ENCODE assay signal across 15 mouse cellular contexts in genomic region chr2:74435184-74435911, GRCm38 (mm10).
DNase-seq lines count a peak whose midpoint lies in the region; ATAC-seq and TF ChIP-seq lines count a peak whose summit lies in the region.
"Had no signal": no experiment of that assay in that cellular context is flagged by ENCODE, and none has a peak within 500 bp of the region (broad histone marks: within the 10 kb centered on the region; RNA-seq: fewer than 3 reads in every experiment).

No protein-coding gene starts in this region.

- H3K4me1 ChIP-seq in heart, postnatal 0 days (ENCODE audit: control insufficient read depth, insufficient read depth), result no peaks in the 10 kb centered on the region
- H3K4me1 ChIP-seq in stomach, embryonic 14.5 days (ENCODE audit: control insufficient read depth, insufficient read depth, low read length), result 0 out of 2 replicates have a peak, but pooled peaks cover 4% of the 10 kb centered on the region
- H3K4me1 ChIP-seq in stomach, postnatal 0 days (replicated peaks; ENCODE audit: control insufficient read depth, insufficient read depth), result no peaks in the 10 kb centered on the region
- H3K4me1 ChIP-seq in forebrain, postnatal 0 days (ENCODE audit: insufficient read depth), result no peaks in the 10 kb centered on the region
- H3K4me1 ChIP-seq: forebrain, embryonic 15.5 days; midbrain, embryonic 12.5 days; neural tube, embryonic 15.5 days had no signal

- no peaks in the 10 kb centered on the region for H3K27me3 ChIP-seq in heart, postnatal 0 days (ENCODE audit: control insufficient read depth, insufficient read depth, low read length)
- no peaks in the 10 kb centered on the region for H3K27me3 ChIP-seq in stomach, embryonic 14.5 days (ENCODE audit: control insufficient read depth, insufficient read depth, low read length)
- no peaks in the 10 kb centered on the region for H3K27me3 ChIP-seq in stomach, postnatal 0 days (ENCODE audit: control insufficient read depth, insufficient read depth, low read length)
- no peaks in the 10 kb centered on the region for H3K27me3 ChIP-seq in forebrain, postnatal 0 days (ENCODE audit: insufficient read depth, low read length)
- H3K27me3 ChIP-seq: forebrain, embryonic 15.5 days; neural tube, embryonic 15.5 days had no signal

- H3K9me3 ChIP-seq in heart, postnatal 0 days (replicated peaks; ENCODE audit: control insufficient read depth, low read length), result no peaks in the 10 kb centered on the region
- no peaks in the 10 kb centered on the region for H3K9me3 ChIP-seq in stomach, embryonic 14.5 days (ENCODE audit: control insufficient read depth, low read depth, low read length)
- no peaks in the 10 kb centered on the region for H3K9me3 ChIP-seq in stomach, postnatal 0 days (ENCODE audit: control insufficient read depth, low read length)
- peaks cover 9% of the 10 kb centered on the region; the same call in 1 of the 2 replicates for H3K9me3 ChIP-seq in forebrain, postnatal 0 days (ENCODE audit: low read length)
- H3K9me3 ChIP-seq: forebrain, embryonic 15.5 days had no signal

- H3K4me2 ChIP-seq in heart, postnatal 0 days (ENCODE audit: low read depth, low read length), result no peak overlapping the region
- no peak overlapping the region for H3K4me2 ChIP-seq in stomach, embryonic 14.5 days (replicated peaks; ENCODE audit: low read depth, low read length)
- H3K4me2 ChIP-seq in stomach, postnatal 0 days (replicated peaks; ENCODE audit: low read depth), result no peak overlapping the region
- no peak overlapping the region for H3K4me2 ChIP-seq in forebrain, postnatal 0 days (ENCODE audit: low read depth)
- H3K4me2 ChIP-seq: forebrain, embryonic 15.5 days; midbrain, embryonic 12.5 days; neural tube, embryonic 15.5 days had no signal

- ATAC-seq in heart, postnatal 0 days (ENCODE audit: insufficient read depth, low read depth), result no peak
- no peak for ATAC-seq in stomach, embryonic 14.5 days (ENCODE audit: insufficient number of reproducible peaks, insufficient read depth, low FRiP score, low read depth)
- ATAC-seq in stomach, postnatal 0 days (ENCODE audit: low FRiP score, low TSS enrichment), result no peak
- no peak for ATAC-seq in forebrain, postnatal 0 days
- ATAC-seq: forebrain, embryonic 15.5 days; hindbrain, postnatal 0 days had no signal

- no peak for TF ChIP-seq CTCF in heart, postnatal 0 days (IDR thresholded peaks at IDR 0.05; ENCODE audit: low read depth)
- TF ChIP-seq CTCF in stomach, postnatal 0 days (IDR thresholded peaks at IDR 0.05; ENCODE audit: low read depth), result no peak
- TF ChIP-seq CTCF in forebrain, postnatal 0 days (IDR thresholded peaks at IDR 0.05; ENCODE audit: low read depth), result no peak

- H3K9ac ChIP-seq in heart, postnatal 0 days (replicated peaks; ENCODE audit: low read depth, low read length), result no peak overlapping the region
- H3K9ac ChIP-seq in stomach, embryonic 14.5 days (replicated peaks; ENCODE audit: low read depth, low read length), result no peak overlapping the region
- no peak overlapping the region for H3K9ac ChIP-seq in stomach, postnatal 0 days (ENCODE audit: low read length)
- no peak overlapping the region for H3K9ac ChIP-seq in forebrain, postnatal 0 days
- H3K9ac ChIP-seq: forebrain, embryonic 15.5 days; midbrain, embryonic 12.5 days; neural tube, embryonic 15.5 days had no signal

- no peak overlapping the region for H3K27ac ChIP-seq in heart, postnatal 0 days (ENCODE audit: low read depth)
- H3K27ac ChIP-seq in stomach, embryonic 14.5 days (ENCODE audit: low read length), result peak overlapping the region; percentile 53; the same call in 1 of the 2 replicates
- no peak overlapping the region for H3K27ac ChIP-seq in stomach, postnatal 0 days (replicated peaks)
- H3K27ac ChIP-seq in forebrain, postnatal 0 days (ENCODE audit: low read depth, low read length), result no peak overlapping the region
- H3K27ac ChIP-seq: forebrain, embryonic 15.5 days; hindbrain, postnatal 0 days; macrophage; midbrain, embryonic 12.5 days; neural tube, embryonic 15.5 days had no signal

- no peaks in the 10 kb centered on the region for H3K36me3 ChIP-seq in heart, postnatal 0 days (replicated peaks; ENCODE audit: control insufficient read depth, insufficient read depth, low read length)
- no peaks in the 10 kb centered on the region for H3K36me3 ChIP-seq in stomach, embryonic 14.5 days (ENCODE audit: control insufficient read depth, insufficient read depth, low read length)
- no peaks in the 10 kb centered on the region for H3K36me3 ChIP-seq in stomach, postnatal 0 days (ENCODE audit: control insufficient read depth, insufficient read depth, low read length)
- H3K36me3 ChIP-seq in forebrain, postnatal 0 days (ENCODE audit: insufficient read depth), result no peaks in the 10 kb centered on the region
- H3K36me3 ChIP-seq: forebrain, embryonic 15.5 days; midbrain, embryonic 12.5 days; neural tube, embryonic 15.5 days had no signal

- no peak overlapping the region for H3K4me3 ChIP-seq in heart, postnatal 0 days (ENCODE audit: low read depth, low read length)
- no peak overlapping the region for H3K4me3 ChIP-seq in stomach, embryonic 14.5 days (ENCODE audit: low read depth, low read length)
- no peak overlapping the region for H3K4me3 ChIP-seq in stomach, postnatal 0 days (ENCODE audit: low read depth, low read length)
- H3K4me3 ChIP-seq in forebrain, postnatal 0 days (ENCODE audit: low read depth, low read length), result no peak overlapping the region
- H3K4me3 ChIP-seq: erythroblast, embryonic 14.5 days; forebrain, embryonic 15.5 days; midbrain, embryonic 12.5 days; neural tube, embryonic 15.5 days had no signal

- DNase-seq in heart, postnatal 0 days (ENCODE audit: low spot score), result peak; percentile 10
- no peak for DNase-seq in heart, postnatal 4 days
- DNase-seq in stomach, postnatal 0 days (ENCODE audit: low spot score), result no peak
- DNase-seq in kidney, postnatal 14 days, result peak; percentile 23
- no peak for DNase-seq in forebrain, postnatal 0 days
- no peak for DNase-seq in right cerebral cortex, postnatal 4 days
- DNase-seq: adrenal gland, adult 2 months; cerebellum, adult 18-20 months had no signal

- WGBS in heart, postnatal 0 days, result 70% methylated on average over 13 of the region's 13 CpGs
- 56% methylated on average over 13 of the region's 13 CpGs for WGBS in stomach, embryonic 14.5 days
- 53% methylated on average over 13 of the region's 13 CpGs for WGBS in stomach, postnatal 0 days
- WGBS in forebrain, postnatal 0 days, result 85% methylated on average over 13 of the region's 13 CpGs

- TF ChIP-seq EP300 in heart, postnatal 0 days (IDR thresholded peaks at IDR 0.05; ENCODE audit: low read depth), result no peak
- no peak for TF ChIP-seq EP300 in stomach, postnatal 0 days (optimal IDR thresholded peaks at IDR 0.05)

Comparison
In these comparisons a context has a peak if more than half of its experiments do, and no peak if none do; other contexts are left out.
1. DNase-seq: peak in heart, postnatal 0 days (single experiment) and kidney, postnatal 14 days (single experiment); none in heart, postnatal 4 days (single experiment), stomach, postnatal 0 days (single experiment), forebrain, postnatal 0 days (single experiment) and right cerebral cortex, postnatal 4 days (single experiment).